Mouse (Mus musculus) limb, embryonic 15.5 days (tissue): ENCODE measurements around the gene Mettl7a3. TPM values are rescaled to one million over a fixed set of nuclear protein-coding genes. Genes with fewer than 3 reads are reported as not detected.
A peak's percentile ranks its signal among the peaks of the same experiment; 100 is the strongest.
"Not testable (repeated sequence)": the region's sequence is repeated elsewhere in the genome, so short reads cannot be mapped to it uniquely, and the experiment has no call there.

Source experiments
- ATAC-seq: fragments of 200-750 bp; cut with Nextera tagmentation; 2 replicates; pipeline ENCODE4 v1.8.0; 2017; ENCODE audit warnings: low read depth, moderate TSS enrichment; ENCODE audit not compliant: insufficient number of reproducible peaks, low FRiP score, low TSS enrichment
- H3K27ac ChIP-seq: fragments of 300-500 bp; sonication (generic); 2 replicates; pipeline ENCODE4 v1.5.1; 2015; ENCODE audit warnings: moderate library complexity, mild to moderate bottlenecking, inconsistent platforms
- H3K27me3 ChIP-seq: fragments of 300-500 bp; sonication (generic); 2 replicates; pipeline ENCODE4 v1.6.1; 2015; ENCODE audit warnings: inconsistent platforms
- H3K36me3 ChIP-seq: fragments of 300-500 bp; sonication (generic); 2 replicates; pipeline ENCODE4 v1.6.1; 2015; ENCODE audit warnings: inconsistent platforms
- H3K4me1 ChIP-seq: fragments of 300-500 bp; sonication (generic); 2 replicates; pipeline ENCODE4 v1.6.1; 2015; ENCODE audit warnings: inconsistent platforms
- H3K4me2 ChIP-seq: fragments of 300-500 bp; sonication (generic); 2 replicates; pipeline ENCODE4 v1.6.1; 2015; ENCODE audit warnings: mild to moderate bottlenecking, inconsistent platforms
- H3K4me3 ChIP-seq: fragments of 300-500 bp; sonication (generic); 2 replicates; pipeline ENCODE4 v1.5.1; 2015; ENCODE audit warnings: mild to moderate bottlenecking, inconsistent platforms
- H3K9ac ChIP-seq: fragments of 300-500 bp; sonication (generic); 2 replicates; pipeline ENCODE4 v1.6.1; 2015; ENCODE audit warnings: inconsistent platforms
- H3K9me3 ChIP-seq: fragments of 300-500 bp; sonication (generic); 2 replicates; pipeline ENCODE4 v1.6.1; 2016; ENCODE audit warnings: inconsistent platforms
- WGBS: fragments of 180-500 bp; shearing (Covaris S2); methylation state at CpG from one replicate; pipeline ENCODE4 v1.1.7; 2015; 5-methylcytosine and 5-hydroxymethylcytosine counted together
- polyA plus RNA-seq: library from polyadenylated mRNA; unstranded; fragments of >200 nt; fragmentation: Nextera tagmentation; extraction: Ambion mirVana; gene quantifications from 2 replicates; pipeline ENCODE4 v1.2.1, GENCODE M21; 2015

Mettl7a3 gene
- polyA plus RNA-seq: 0.35 and 0.71 TPM in 2 replicates

- Histone ChIP-seq H3K4me3 (no peak within 1 kb of the TSS), H3K4me1 (0 out of 2 replicates have a peak, but pooled peaks cover 3% of the 10 kb centered on the region), H3K9ac (no peak within 1 kb of the TSS), H3K36me3 (no peaks in the 10 kb centered on the region), H3K9me3 (no peaks in the 10 kb centered on the region), H3K4me2 (no peak within 1 kb of the TSS), H3K27ac (no peak within 1 kb of the TSS), H3K27me3 (no peaks in the 10 kb centered on the region)
- ATAC-seq: no peak
- 35% methylated on average over 10 of the region's 10 CpGs for WGBS
Observed at GRCm38 (mm10) chr15:100334629-100335028, at the start of gene Mettl7a3. Mettl7a3 (plus strand) TSS chr15:100334929.

GRCm38 (mm10) chr15:100288980-100289379 is 45.7 kb upstream of the Mettl7a3 start:
- H3K4me3 ChIP-seq: no peak overlapping the region
- no peaks in the 10 kb centered on the region for H3K4me1 ChIP-seq
- no peaks in the 10 kb centered on the region for H3K9me3 ChIP-seq
- H3K4me2 ChIP-seq: no peak overlapping the region
- ATAC-seq: no peak
- no peak overlapping the region for H3K27ac ChIP-seq
- no peak overlapping the region for H3K9ac ChIP-seq
- H3K36me3 ChIP-seq: no peaks in the 10 kb centered on the region
- H3K27me3 ChIP-seq: no peaks in the 10 kb centered on the region
- WGBS: 75% methylated on average over 6 of the region's 6 CpGs

- H3K9me3 ChIP-seq: no peaks in the 10 kb centered on the region
- H3K27me3 ChIP-seq: no peaks in the 10 kb centered on the region
- no peaks in the 10 kb centered on the region for H3K4me1 ChIP-seq
- no peak overlapping the region for H3K9ac ChIP-seq
- no peak overlapping the region for H3K4me2 ChIP-seq
- no peak for ATAC-seq
- no peak overlapping the region for H3K27ac ChIP-seq
- 80% methylated on average over 5 of the region's 5 CpGs for WGBS
- H3K4me3 ChIP-seq: no peak overlapping the region
- no peaks in the 10 kb centered on the region for H3K36me3 ChIP-seq
Observed at GRCm38 (mm10) chr15:100290858-100291257, 43.9 kb upstream of the Mettl7a3 start.

GRCm38 (mm10) chr15:100292326-100292725 is 42.4 kb upstream of the Mettl7a3 start:
- Histone ChIP-seq H3K4me1 (no peaks in the 10 kb centered on the region), H3K4me3 (no peak overlapping the region), H3K9me3 (no peaks in the 10 kb centered on the region), H3K9ac (no peak overlapping the region), H3K27me3 (no peaks in the 10 kb centered on the region), H3K4me2 (no peak overlapping the region), H3K36me3 (no peaks in the 10 kb centered on the region), H3K27ac (no peak overlapping the region)
- ATAC-seq: no peak
- WGBS: 69% methylated on average over 7 of the region's 7 CpGs

GRCm38 (mm10) chr15:100297856-100298255 is 36.9 kb upstream of the Mettl7a3 start:
- Histone ChIP-seq H3K9ac (no peak overlapping the region), H3K9me3 (no peaks in the 10 kb centered on the region), H3K4me3 (no peak overlapping the region), H3K36me3 (no peaks in the 10 kb centered on the region), H3K4me2 (no peak overlapping the region), H3K27ac (no peak overlapping the region), H3K4me1 (no peaks in the 10 kb centered on the region), H3K27me3 (no peaks in the 10 kb centered on the region)
- ATAC-seq: no peak
- WGBS: 90% methylated on average over 5 of the region's 5 CpGs

GRCm38 (mm10) chr15:100300499-100300898 is 34.2 kb upstream of the Mettl7a3 start:
- no peak overlapping the region for H3K27ac ChIP-seq

GRCm38 (mm10) chr15:100301556-100301955 is 33.2 kb upstream of the Mettl7a3 start:
- Histone ChIP-seq H3K9me3 (no peaks in the 10 kb centered on the region), H3K4me3 (no peak overlapping the region), H3K4me1 (peaks cover 2% of the 10 kb centered on the region; the same call in 1 of the 2 replicates), H3K36me3 (no peaks in the 10 kb centered on the region), H3K4me2 (no peak overlapping the region), H3K27ac (no peak overlapping the region), H3K9ac (no peak overlapping the region), H3K27me3 (no peaks in the 10 kb centered on the region)
- ATAC-seq: no peak
- WGBS: 85% methylated on average over 15 of the region's 15 CpGs

More at GRCm38 (mm10) chr15:100300499-100300898, 34.2 kb upstream of the Mettl7a3 start:
- H3K4me1 ChIP-seq: no peaks in the 10 kb centered on the region; the same call in 1 of the 2 replicates
- no peaks in the 10 kb centered on the region for H3K36me3 ChIP-seq
- H3K27me3 ChIP-seq: no peaks in the 10 kb centered on the region
- H3K4me3 ChIP-seq: no peak overlapping the region
- H3K9ac ChIP-seq: no peak overlapping the region
- H3K9me3 ChIP-seq: no peaks in the 10 kb centered on the region
- no peak for ATAC-seq
- no peak overlapping the region for H3K4me2 ChIP-seq
- 74% methylated on average over 6 of the region's 6 CpGs for WGBS

GRCm38 (mm10) chr15:100303428-100304018 is 31.2 kb upstream of the Mettl7a3 start:
- Histone ChIP-seq H3K4me1 (peaks cover 2% of the 10 kb centered on the region; the same call in 1 of the 2 replicates), H3K9me3 (no peaks in the 10 kb centered on the region), H3K27ac (no peak overlapping the region), H3K27me3 (no peaks in the 10 kb centered on the region), H3K4me3 (peak overlapping the region; percentile 53), H3K4me2 (peak overlapping the region; percentile 76), H3K9ac (no peak overlapping the region), H3K36me3 (no peaks in the 10 kb centered on the region)
- no peak for ATAC-seq
- 60% methylated on average over 8 of the region's 8 CpGs for WGBS

- peak; percentile 57; the same call in 1 of the 2 replicates for ATAC-seq
Observed at GRCm38 (mm10) chr15:100304019-100304991, 30.4 kb upstream of the Mettl7a3 start, which contains the start of gene Mettl7a1. Mettl7a1 (plus strand) TSS chr15:100304140.

GRCm38 (mm10) chr15:100306201-100306600 is 28.5 kb upstream of the Mettl7a3 start:
- no peak overlapping the region for H3K4me2 ChIP-seq
- no peak for ATAC-seq

More at GRCm38 (mm10) chr15:100304019-100304991, 30.4 kb upstream of the Mettl7a3 start, which contains the start of gene Mettl7a1:
- H3K9ac ChIP-seq: peak within 1 kb of the TSS; percentile 33
- H3K36me3 ChIP-seq: no peaks in the 10 kb centered on the region
- H3K27me3 ChIP-seq: no peaks in the 10 kb centered on the region
- peak within 1 kb of the TSS; percentile 53 for H3K4me3 ChIP-seq
- peak within 1 kb of the TSS; percentile 73 for H3K27ac ChIP-seq
- no peaks in the 10 kb centered on the region for H3K9me3 ChIP-seq
- 3% methylated on average over 20 of the region's 30 CpGs for WGBS
- peak within 1 kb of the TSS; percentile 76 for H3K4me2 ChIP-seq
- H3K4me1 ChIP-seq: peaks cover 2% of the 10 kb centered on the region; the same call in 1 of the 2 replicates

GRCm38 (mm10) chr15:100307438-100308096 is 27.2 kb upstream of the Mettl7a3 start:
- H3K4me3 ChIP-seq, H3K4me1 ChIP-seq, H3K27me3 ChIP-seq, ATAC-seq, H3K4me2 ChIP-seq, H3K27ac ChIP-seq, H3K9ac ChIP-seq, H3K36me3 ChIP-seq, H3K9me3 ChIP-seq: not testable (repeated sequence)
- WGBS: 34% methylated on average over 11 of the region's 11 CpGs

More at GRCm38 (mm10) chr15:100306201-100306600, 28.5 kb upstream of the Mettl7a3 start:
- Histone ChIP-seq H3K4me1 (peaks cover 2% of the 10 kb centered on the region; the same call in 1 of the 2 replicates), H3K9ac (no peak overlapping the region), H3K36me3 (no peaks in the 10 kb centered on the region), H3K9me3 (no peaks in the 10 kb centered on the region), H3K27me3 (no peaks in the 10 kb centered on the region), H3K27ac (no peak overlapping the region), H3K4me3 (no peak overlapping the region)
- WGBS: 83% methylated on average over 2 of the region's 2 CpGs
